Mouse (Mus musculus): Measurements from ENCODE around the gene Aif1l.

The Aif1l gene

GRCm38 (mm10) chr2:32020229-32020628 lies 70.3 kb downstream of the Aif1l start:
- DNase-seq, result no peak
